Mouse (Mus musculus): ENCODE measurements at regions not wholly inside any gene's neighbourhood (a gene's known extent, or its start where the extent isn't known, plus 50 kb on each side); places are given as distances from the start of the nearest gene placed in this dataset.

- H3K27me3 ChIP-seq, result no peaks in the 10 kb centered on the region
- ATAC-seq, result peak; percentile 71
- 32% methylated on average over 1 of the region's 1 CpGs for WGBS
- no peak overlapping the region for H3K4me2 ChIP-seq (replicated peaks)
- H3K9me3 ChIP-seq, result no peaks in the 10 kb centered on the region
- H3K4me1 ChIP-seq (replicated peaks), result peaks cover 6% of the 10 kb centered on the region; the same call in 1 of the 2 replicates
- no peak overlapping the region for H3K4me3 ChIP-seq (replicated peaks)
- 0 out of 2 replicates have a peak overlapping the region, but pooled peaks have one; percentile 2 for H3K27ac ChIP-seq
- no peaks in the 10 kb centered on the region for H3K36me3 ChIP-seq
- H3K9ac ChIP-seq (replicated peaks), result no peak overlapping the region
Measured at GRCm38 (mm10) chr4:75213176-75213476, 65.0 kb downstream of the Dmac1 start.

DNA sequence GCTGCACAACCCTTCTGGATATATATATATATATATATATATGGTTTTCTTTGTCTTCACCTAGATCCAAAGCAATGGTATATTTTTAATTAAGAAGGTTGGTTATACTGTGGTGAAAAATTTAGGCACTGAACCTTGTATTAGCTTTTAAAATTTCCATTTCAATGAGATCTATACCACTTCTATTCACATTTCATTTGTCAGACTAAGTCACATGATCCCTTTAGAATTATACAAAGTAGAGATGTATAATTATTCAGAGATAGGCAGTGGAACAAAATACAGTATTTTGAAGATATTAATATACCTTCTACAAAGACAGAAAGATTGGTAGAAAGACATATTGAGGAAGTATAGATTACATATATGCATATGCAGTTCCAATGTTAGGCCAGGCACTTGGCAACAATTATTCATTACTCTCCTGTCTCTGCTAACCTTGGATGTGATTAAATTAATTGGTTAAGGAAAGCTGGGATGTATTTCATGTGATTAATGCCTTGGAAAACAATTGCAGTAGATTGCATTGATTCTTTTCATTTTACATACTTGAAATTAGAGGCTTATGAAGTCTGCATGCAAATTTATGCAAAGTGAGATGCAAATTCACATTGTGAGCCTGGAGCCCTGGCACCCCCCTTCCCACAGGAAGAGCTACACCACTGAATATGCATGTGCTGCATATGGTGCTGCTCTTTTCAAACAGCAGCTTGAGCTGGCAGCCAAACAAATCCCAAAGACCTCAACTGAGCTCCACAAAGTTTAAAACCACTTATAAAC is 65.5 kb downstream of the Dmac1 start:
- Histone ChIP-seq H3K9me3 (no peaks in the 10 kb centered on the region), H3K36me3 (no peaks in the 10 kb centered on the region), H3K4me3 (replicated peaks) (no peak overlapping the region), H3K4me1 (replicated peaks) (peaks cover 6% of the 10 kb centered on the region; the same call in 1 of the 2 replicates), H3K27ac (0 out of 2 replicates have a peak overlapping the region, but pooled peaks have one; percentile 2), H3K27me3 (no peaks in the 10 kb centered on the region), H3K4me2 (replicated peaks) (no peak overlapping the region), H3K9ac (replicated peaks) (no peak overlapping the region)
- peak; percentile 98 for ATAC-seq

All from midbrain, embryonic 13.5 days (tissue).